Mouse (Mus musculus): ENCODE measurements around the gene Npr3.
A peak's percentile ranks its signal among the peaks of the same experiment; 100 is the strongest.
"Not testable (repeated sequence)": the region's sequence is repeated elsewhere in the genome, so short reads cannot be mapped to it uniquely, and the experiment has no call there.

The Npr3 gene

GRCm38 (mm10) chr15:11882508-11883205 is 24.4 kb downstream of the Npr3 start:
- DNase-seq (ENCODE audit: low spot score) = no peak

GRCm38 (mm10) chr15:11881822-11882221 is 25.3 kb downstream of the Npr3 start:
- no peak for DNase-seq (ENCODE audit: low spot score)

GRCm38 (mm10) chr15:11878334-11878733 is 28.8 kb downstream of the Npr3 start:
- DNase-seq (ENCODE audit: low spot score) = no peak

- no peak for DNase-seq (ENCODE audit: low spot score)
Observed at GRCm38 (mm10) chr15:11877273-11877672, 29.8 kb downstream of the Npr3 start.

GRCm38 (mm10) chr15:11866918-11867317 is 40.2 kb downstream of the Npr3 start:
- DNase-seq (ENCODE audit: low spot score) = no peak

- no peak for DNase-seq (ENCODE audit: low spot score)
Observed at GRCm38 (mm10) chr15:11863540-11863818, 43.6 kb downstream of the Npr3 start.

- no peak for DNase-seq (ENCODE audit: low spot score)
Observed at GRCm38 (mm10) chr15:11862785-11863539, 44.1 kb downstream of the Npr3 start.

- DNase-seq (ENCODE audit: low spot score) = no peak
Observed at GRCm38 (mm10) chr15:11862253-11862652, 44.8 kb downstream of the Npr3 start.

GRCm38 (mm10) chr15:11860259-11860658 is 46.8 kb downstream of the Npr3 start:
- DNase-seq (ENCODE audit: low spot score) = no peak

- no peak for DNase-seq (ENCODE audit: low spot score)
Observed at GRCm38 (mm10) chr15:11859829-11860228, 47.3 kb downstream of the Npr3 start.

GRCm38 (mm10) chr15:11858411-11858810 is 48.7 kb downstream of the Npr3 start:
- DNase-seq (ENCODE audit: low spot score) = no peak

GRCm38 (mm10) chr15:11845204-11846062 is 61.7 kb downstream of the Npr3 start:
- no peak for DNase-seq (ENCODE audit: low spot score)

- no peak for DNase-seq (ENCODE audit: low spot score)
Observed at GRCm38 (mm10) chr15:11844115-11844514, 63.0 kb downstream of the Npr3 start.

- no peak for DNase-seq (ENCODE audit: low spot score)
Observed at GRCm38 (mm10) chr15:11841828-11842227, 65.3 kb downstream of the Npr3 start.

- DNase-seq (ENCODE audit: low spot score) = no peak
Observed at GRCm38 (mm10) chr15:11835913-11836312, 71.2 kb downstream of the Npr3 start.

GRCm38 (mm10) chr15:11822347-11822746 is 84.7 kb downstream of the Npr3 start:
- not testable (repeated sequence) for DNase-seq (ENCODE audit: low spot score)

- no peak for DNase-seq (ENCODE audit: low spot score)
Observed at GRCm38 (mm10) chr15:11815551-11815950, 91.5 kb downstream of the Npr3 start.

GRCm38 (mm10) chr15:11803576-11803975 is 103.5 kb downstream of the Npr3 start:
- DNase-seq (ENCODE audit: low spot score) = no peak

- peak; percentile 39 for DNase-seq (ENCODE audit: low spot score)
Observed at GRCm38 (mm10) chr15:11801863-11802722, 105.0 kb downstream of the Npr3 start.

GRCm38 (mm10) chr15:11794632-11795031 is 112.5 kb downstream of the Npr3 start:
- no peak for DNase-seq (ENCODE audit: low spot score)

Data from ovary, postnatal 36 days (tissue).